Mouse (Mus musculus) gastrocnemius, postnatal 10 days (tissue): ENCODE measurements at regions not wholly inside any gene's neighbourhood (a gene's known extent, or its start where the extent isn't known, plus 50 kb on each side); places are given as distances from the start of the nearest gene placed in this dataset.

ENCODE experiments used
- DNase-seq: peaks from one replicate; pipeline ENCODE4 v3.0.0; 2021; ENCODE audit warnings: mixed read lengths

DNA sequence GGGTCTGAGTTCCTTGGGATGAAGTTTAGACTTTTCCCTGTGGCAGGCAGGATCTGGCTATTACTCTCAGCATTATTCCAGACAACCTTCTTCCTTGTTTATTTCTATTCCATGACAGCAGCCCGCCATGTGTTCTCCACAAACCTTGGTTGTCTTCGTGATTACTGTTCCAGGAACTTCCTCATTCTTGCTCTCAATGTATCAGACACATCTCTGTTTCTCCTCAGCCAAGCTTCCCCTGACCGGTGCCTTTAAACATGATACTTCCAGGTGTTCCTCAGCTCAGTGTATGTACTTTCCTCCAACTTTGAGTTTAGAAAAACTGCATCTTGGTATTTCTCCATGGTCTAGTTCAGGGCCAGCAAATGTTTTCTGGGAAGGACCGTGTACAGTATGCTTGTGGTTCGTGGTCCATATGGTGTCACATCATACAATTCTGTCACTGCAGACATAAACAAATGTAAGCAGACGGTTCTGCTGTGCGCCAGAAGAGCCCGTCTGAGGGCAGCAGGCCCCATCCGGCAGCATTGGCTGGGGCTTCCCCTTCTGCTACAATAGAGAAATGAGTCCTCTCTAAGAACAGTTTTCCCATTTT, 64.2 kb downstream of the Peg10 start:
- no peak for DNase-seq

DNA sequence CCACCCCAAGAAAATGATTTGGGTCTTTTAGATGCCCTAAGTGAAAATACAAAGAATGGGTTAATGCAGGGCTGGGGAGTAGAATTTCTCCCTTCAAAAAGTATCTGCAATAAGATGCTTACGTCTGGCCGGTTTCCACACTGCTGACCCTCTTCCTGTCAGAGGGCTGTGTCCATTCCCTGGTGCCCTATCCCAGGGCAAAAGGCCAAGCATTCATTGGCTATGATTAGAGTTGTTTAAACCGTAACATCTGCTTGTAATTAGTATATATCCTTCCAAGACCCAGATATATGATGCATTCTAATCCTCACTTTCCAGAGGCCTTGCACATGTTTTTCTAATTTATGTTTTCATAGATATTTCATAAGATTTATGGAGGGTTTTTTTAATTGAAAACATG, 66.1 kb downstream of the Peg10 start:
- peak; percentile 10 for DNase-seq

DNA sequence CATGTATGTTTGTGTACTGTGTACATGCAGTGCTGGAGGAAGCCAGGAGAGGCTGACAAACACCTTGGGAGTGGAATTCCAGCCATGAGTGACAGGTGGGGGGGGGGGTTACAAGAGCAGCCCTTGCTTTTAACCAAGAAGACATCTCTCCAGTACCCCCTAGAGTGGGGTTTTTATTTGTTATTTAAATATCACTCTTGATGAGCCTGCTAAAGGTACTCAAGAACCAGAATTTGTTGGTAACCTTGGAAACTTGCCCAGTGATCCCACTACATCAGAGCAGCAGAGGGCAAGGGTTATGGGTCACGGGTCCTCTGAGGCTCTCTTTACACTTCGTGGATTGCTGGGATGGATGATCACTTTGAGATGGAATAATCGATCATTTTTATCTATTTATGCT, 69.8 kb downstream of the Peg10 start:
- DNase-seq: no peak

DNA sequence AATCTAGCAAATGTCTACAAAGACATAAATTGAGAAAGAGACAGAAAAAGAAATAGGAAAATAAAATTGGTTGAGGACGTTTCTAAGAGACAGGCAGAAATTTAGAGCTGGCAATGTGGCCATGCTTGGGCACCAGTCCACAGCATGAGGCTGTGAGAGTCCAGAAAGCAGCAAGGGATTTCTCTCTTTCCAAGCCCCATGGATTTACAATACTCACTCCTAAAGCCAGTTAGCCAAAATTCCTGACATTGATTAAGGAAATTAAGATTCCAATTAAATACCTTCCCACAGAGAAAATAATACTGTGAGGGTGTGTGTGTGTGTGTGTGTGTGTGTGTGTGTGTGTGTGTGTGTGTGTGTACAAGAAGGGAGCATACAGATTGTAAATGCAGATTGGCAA, 61.5 kb upstream of the Ppp1r9a start:
- DNase-seq: no peak

DNA sequence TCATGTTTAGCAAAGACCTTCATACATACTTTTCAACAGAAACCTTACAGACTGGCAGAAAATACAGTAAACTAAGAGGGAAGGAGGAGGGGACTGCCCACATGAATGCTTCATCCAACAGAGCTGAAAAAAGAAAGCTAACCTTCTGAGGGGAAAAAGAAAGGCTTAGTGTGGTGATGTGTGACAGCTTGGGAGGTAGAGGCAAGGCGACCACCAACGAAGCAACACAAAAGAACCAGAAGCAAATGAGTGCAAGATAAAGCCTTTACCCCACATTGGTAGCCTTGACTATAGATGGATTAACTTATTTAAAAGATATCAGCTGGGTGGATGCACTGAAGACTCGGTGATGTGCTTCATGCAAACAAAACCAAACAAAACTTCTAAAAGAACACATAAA, 53.0 kb upstream of the Ppp1r9a start:
- DNase-seq: no peak

DNA sequence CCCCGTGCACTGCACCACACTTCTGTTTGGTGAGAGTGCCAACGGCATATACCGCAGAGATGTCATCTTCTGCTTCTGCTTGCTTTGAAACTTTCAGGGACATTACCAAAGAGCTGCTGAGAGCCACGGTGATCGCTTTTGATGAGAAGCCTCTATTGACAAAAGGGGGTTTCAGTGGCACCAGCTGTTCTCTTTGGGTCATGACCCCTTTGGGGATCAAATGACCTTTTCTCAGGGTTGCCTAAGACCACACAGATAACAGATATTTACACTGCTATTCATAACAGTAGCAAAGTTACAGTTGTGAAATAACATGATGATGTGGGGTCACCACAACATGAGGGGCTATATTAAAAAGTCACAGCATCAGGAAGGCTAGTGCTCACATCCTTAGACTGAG, 51.7 kb upstream of the Ppp1r9a start:
- no peak for DNase-seq
